Mouse (Mus musculus): ENCODE measurements around the gene Rnf149.

The Rnf149 gene

DNA sequence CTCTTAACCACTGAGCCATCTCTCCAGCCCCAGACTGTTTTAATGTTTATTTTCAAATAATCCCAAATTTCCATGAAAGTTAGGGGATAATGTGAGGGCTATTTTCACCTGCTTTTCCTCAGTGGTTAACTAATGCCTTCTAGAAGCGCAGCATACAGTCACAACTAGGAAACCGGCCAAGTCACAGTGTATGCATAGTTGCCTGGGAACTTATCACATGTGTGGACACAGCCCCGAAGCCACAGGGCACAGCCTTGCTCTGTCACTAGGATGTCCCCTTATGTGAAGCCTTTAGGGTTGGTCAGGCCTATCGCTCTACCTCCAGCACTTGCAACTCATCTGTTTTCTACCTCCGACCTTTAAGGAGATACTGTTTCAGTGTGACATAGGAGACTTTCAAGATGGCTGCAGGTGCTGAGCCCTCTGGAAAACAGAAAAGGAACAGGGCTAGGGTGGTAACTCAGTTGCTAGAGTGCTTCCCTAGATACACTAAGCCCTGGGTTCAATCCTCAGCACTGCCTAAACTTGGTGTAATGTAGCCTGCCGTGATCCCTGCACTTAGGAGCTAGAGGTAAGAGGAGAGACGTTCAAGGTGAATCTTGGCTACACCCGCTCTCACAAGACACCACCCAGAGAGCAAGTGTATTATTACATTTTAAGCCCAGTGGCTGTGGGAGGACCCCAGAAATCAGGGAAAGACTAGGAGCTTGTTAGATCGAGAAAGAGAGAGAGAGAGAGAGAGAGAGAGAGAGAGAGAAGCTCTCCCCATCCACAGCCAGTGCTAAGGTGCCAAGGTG, 50.6 kb downstream of the Rnf149 start:
- peak; percentile 42 for DNase-seq

DNA sequence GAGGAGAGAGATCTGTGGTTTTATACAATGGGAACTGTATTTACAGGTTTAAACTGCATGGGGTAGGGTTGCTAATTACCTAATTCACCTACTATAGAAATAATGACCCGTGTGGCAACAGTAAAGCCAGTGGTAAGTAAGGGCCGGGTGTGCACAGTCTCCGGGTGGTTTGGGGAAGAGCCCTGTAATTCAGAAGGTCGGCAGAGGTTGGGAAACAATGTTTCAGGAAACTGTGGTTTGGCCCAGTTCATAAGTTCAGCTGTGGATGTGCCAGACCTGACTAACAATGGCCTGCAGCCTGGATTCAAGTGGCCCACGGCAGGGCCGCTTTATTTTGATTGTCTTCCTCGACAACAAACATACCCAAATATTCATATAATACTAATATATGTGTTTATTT, 51.4 kb downstream of the Rnf149 start:
- no peak for DNase-seq

DNA sequence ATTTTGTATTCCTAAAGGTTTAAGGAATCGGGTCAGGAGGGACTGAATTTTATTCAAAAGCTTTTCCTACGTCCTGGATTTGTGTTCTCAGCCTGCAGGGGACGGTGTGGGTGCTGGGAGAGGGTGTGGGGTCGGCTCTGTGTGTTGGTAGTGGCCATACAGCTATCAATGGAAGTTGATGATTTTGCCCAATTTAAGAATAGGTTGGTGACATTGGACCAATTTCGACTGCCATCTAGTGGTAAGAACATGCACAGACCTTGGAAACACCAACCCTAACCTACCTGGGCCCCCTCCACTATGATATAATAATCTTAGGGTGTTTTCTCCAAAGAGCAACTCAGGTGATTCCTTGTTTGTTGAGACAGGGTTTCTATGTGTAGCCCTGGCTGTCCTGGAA, 54.7 kb downstream of the Rnf149 start:
- DNase-seq = peak; percentile 46

DNA sequence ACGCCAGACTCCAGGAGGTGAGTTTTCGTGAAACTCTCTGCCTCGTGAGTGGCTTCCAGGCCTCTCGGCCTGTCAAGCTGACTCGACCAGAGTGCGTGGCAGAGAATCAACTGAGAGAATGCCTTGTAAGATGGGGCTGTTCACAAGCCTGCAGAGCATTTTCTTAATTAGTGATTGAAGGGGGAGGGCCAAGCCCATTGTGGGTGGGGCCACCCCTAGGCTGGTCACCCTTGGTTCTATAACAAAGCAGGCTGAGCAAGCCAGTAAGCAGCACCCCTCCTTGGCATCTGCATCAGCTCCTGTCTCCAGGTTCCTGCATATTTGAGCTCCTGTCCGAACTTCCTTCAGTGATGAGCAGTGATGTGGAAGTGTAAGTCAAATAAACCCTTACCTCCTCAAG, 55.9 kb downstream of the Rnf149 start:
- no peak for DNase-seq

DNA sequence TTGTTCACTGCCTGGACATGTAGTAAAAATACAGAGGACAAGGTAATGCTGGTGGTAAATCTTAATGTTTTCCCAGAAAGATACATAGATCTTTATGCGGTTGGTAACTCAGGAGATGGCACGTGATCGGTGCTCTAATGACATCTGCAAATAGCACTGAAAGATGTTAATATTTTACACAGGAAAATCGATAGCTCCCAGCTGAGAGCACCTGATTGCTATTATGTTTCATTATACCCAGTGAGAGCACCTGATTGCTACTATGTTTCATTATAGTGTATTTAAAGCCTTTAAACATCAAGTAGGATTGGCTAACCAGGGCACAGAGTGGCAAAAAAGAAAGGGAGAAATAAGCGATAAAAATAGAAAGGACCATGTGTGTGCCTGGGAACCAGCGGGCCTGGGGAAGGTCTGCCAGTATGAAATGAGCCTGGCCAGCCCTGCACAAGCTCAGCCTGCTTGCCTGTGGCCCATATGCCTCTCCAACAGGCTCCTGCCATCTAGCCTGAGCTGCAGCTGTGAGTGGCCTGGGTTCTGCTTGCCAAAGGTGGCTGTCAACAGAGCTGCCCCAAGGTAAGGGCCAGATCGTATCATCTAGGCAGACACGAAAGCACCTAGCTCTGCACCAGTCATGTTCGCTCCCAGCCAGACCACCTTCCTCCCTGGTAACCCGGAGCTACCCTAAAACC, 61.8 kb downstream of the Rnf149 start:
- no peak for DNase-seq

DNA sequence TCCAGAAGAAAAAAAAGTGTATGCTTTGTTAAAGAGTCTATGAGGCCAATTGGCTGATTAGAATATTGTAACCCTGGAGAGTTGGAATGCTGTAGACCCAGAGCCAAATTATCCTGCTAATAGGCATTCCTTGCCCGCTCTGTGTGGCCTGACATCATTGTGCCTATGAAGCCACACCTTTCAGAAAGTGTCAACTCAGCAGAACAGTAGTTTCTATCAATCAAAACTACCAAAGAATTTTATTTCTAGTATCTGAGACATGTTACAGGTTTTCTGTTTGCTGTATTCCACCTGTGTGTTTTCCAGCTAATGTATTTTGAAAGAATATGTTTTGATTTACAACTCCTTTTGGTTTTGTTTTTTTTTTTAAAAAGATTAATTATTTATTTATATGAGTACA, 65.0 kb downstream of the Rnf149 start:
- DNase-seq = no peak

DNA sequence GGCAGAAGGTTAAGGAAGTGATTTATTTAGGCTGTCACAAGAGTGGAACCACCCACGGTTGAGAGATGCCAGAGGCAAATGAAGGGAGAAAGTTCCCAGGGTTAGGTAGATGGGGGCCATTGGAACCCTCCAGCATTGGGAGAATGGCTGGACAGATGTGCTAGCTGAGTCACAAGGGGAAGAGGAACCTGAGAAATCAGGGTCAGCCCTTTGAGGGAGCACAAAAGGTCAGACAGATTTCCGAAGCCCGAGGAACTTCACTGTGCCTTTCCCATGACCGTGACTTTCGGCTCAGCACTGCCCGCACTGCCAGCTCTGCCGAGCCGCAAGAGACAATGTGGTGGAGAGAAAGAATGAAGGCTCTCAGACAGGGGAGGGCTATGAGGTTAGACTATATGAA, 65.4 kb downstream of the Rnf149 start:
- no peak for DNase-seq

DNA sequence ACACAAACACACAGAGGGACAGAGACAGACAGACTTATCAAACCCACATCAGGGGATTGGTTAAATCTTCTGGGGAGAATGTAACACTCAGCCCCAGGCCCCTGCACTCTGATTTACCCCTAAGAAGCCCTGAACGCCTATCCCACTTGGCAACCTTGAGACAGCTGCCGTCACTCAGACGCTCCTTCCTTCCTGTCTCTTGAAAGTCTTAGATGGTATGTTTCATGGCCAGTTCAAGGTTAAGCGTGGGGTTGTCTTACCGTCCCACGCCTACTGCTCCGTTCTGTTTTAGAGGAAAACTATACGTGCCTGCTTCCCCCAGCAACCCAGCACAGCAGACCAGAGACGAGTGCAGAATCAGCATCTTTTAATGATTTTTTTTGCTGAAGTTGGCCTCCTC, 71.6 kb downstream of the Rnf149 start:
- DNase-seq = no peak

DNA sequence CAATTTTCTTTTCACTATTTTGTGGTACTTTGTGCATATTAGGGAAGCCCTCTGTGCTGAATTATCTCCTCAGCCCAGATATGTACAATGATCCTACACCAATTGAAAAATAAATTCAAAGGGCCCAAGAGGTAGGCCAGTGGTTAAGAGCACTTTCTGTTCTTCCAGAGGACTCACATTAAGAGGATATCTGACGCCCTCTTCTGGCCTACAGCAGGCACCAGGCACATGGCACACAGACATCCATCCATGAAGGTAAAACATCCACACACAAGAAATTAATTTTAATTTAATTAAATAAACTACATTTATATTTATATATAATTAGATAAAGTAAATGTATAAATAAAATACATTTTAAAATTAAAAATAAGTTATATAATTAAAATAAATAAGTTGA, 72.9 kb downstream of the Rnf149 start:
- peak; percentile 37 for DNase-seq

DNA sequence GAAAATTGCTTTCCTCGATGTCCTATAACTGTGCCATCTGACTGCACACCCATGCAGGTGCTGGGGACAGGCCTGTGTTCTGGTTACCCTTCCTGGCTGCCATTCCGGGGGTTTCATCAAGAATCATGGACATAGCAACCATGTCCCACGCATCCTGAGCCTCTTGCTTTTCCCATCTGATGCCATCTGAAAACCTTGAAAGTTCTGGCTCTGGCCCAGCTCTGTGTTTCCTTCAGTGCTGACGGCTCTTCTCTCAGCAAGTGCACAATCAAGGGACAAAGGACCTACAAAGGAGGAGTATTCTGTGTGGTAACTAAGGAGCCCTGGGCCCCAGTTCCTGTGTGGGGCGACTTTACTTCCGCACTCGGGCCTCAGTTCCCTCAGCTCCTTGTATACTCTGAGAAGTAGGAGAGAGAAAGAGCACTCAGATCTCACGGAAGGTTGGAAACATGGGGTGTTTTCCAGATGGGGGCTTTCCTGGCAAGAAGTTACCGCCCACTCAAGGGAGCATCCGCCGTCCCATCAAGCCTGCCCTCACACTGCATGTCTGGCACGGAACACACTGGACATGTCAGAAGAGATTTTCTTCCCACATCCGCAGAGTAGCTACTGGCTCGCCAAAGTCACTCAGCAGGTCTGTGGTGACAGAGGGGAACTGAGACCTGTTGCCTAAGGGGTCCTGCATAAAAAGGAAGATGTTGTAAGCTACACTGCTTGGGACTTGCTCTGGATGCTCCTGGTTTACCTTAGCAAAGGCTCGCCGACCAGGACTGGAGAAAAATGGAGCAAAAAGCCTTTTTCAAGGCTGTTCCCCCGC, 74.2 kb downstream of the Rnf149 start:
- no peak for DNase-seq

Data from kidney, postnatal 10 days (tissue).